Mouse (Mus musculus) regulatory T cell (primary cell): ENCODE data around the gene Oca2.

Experiments
- in situ Hi-C: fragments of 300-600 bp; cut with MboI, MseI; formaldehyde crosslinking; loops from one replicate; pipeline ENCODE4 v1.15.1; 2025; ENCODE audit warnings: high pct_unique_total_duplicates

The Oca2 gene

DNA sequence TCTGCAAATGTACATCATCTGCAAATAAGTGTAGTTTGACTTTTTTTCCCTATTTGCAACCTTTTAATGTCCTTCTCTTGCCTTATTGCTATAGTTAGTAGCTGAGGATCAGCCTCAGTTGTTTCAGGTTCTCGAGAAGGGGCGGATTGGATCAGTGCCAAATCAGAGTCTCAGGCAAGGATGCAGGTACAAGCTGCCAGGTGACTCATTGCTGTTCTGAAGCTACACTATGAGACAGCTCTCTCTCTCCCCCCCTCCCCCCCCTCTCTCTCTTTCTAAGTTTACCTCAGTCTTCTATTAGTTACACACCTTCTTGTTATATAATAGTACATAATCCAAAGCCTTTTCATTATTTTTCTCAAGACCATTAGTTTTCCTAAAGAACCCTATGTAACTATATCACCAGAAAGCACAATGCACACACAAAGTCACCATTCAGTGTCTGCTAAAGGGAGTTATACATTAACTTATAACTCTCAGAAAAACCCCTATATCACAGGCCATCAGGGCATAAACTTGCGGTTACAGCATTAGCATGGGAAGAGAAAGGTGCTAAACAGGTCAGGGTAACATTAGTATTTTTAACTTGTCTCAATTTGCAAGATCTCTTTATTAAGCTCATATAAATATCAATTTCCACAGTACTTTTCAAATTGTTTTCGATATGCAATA lies 142.3 kb downstream of the Oca2 start:
- in situ Hi-C loops, result no loop called here

DNA sequence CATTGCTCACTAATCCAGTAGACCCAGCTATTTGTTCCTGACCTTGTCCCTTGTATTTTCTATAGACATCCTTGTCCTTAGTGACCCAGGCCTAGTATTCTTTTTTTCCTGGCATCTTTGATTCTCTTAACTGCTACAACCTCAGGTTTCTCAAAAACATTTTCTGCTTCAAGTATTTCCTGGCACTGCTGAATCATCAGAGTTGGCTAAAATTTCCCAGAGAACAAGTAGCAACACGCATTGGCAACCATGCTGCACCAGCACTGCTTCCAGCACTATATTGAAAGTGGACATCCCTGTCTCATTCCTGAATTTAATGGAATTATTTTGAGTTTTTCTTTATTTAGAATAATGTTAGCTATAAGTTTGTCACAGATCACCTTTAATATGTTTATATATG lies 143.1 kb downstream of the Oca2 start:
- in situ Hi-C loops, result no loop called here

DNA sequence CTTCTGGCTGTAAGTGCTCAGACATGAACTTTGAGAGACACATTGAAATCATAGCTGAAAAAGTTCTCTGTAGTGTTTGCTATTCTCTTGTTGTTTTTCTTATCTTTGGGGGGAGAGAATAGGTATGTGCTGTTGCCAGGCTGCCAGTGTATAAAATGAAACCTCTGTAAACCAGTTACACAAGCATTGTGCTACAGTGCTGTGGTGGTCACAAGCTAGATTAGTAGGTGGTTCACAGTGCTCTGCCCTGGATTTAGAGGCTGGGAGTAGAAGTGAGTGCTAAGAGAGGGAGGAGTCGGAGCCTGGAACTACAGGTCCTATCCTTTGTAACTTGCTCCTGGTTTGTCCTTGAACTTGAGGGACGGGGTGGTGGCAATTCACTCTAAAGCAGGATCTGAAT lies 148.7 kb downstream of the Oca2 start:
- in situ Hi-C loops, result no loop called here

DNA sequence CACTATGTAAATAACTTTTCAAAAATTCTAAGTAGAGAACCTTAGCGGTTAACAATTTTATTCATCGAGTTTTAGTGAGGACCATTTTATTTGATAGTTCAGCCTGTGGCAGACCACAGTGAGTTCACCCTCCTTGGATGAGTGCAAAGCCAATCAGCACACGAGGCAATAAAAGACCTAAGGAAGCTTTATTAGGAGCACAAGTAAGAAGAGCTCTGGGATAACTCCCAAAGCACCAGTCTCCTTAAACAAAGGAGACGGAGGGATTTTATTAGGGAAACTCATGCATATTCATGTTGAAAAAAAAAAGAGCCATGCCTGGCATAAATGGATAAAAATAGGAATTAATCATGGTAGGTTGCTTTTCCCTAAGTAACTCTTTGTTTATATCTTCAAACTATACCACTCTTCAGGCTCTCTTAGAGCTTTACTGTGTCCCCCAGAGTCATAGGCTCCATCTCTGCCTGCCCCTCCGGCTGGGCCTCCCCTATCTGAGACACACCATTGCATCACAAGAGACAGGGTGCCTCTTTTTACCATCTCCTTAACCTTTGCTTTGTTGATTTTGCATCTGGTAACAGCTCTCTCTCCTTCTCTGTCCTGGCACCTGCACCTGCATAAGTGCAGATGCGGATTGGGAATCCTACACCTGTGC lies 178.7 kb downstream of the Oca2 start:
- in situ Hi-C loops, result no loop called here

DNA sequence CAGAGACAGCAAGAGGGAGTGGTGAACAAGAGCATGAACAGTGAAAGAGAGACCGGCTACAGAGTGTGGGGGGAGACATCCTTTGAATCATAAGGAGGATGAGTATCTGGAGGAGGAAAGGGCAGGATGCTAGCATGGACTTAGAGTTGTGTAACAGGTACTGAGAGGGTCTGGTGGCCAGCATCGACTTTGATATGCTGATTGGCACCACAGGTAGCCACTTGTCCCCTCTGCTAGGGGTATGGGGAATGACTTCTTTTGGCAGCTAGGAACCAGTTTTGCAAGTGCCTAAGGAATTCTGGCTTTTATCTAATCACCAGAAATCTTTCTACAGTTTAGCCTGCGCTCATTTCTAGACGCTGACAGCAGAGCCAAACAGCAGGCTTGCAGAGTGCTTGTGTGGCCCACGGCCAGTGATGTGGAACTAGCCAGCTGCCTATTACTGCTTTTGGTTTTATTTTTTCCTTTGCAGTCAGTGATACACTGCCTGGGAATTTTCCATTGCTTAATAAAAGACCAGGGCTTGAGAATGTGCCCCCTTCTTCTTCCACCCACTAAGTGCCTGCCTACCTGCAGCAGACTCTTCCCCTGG lies 179.8 kb downstream of the Oca2 start:
- in situ Hi-C loops, result no loop called here

DNA sequence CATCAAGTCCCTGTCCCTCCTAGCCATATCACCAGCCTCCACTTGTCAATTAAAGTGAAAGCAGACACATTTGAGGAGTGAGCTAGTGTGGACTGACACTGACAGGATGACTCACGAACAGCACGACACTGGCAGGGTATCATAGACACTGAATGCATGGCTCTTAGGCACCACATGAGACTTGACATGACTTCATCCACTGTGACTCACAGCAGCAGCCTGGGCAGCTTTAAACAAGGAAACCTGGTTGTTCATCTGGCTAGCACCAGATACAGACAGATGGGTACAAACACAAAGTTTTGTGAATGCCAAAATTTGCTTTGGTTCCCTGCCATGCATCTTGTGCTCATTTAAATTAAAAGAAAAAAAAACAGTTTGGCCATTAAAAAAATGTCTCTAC lies 182.4 kb downstream of the Oca2 start:
- in situ Hi-C loops, result no loop called here

DNA sequence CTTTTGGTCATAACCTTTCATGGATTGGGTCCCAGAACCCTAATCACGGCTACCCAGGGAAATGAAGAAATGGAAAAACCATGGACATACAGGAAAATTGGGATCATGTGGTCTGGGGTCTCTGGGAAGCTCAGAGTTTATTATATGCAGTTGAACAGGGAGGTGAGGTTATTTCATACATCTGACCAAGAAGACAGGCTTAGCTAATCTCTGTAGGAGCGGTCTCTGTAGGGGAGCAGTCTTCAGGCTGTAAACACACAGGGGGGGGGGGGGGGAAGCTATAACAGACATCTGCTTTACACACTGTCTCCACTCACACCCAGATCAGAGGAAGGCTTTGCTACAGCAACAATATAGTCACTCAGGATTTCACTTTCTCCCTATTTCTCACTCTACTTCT lies 184.0 kb downstream of the Oca2 start:
- in situ Hi-C loops, result no loop called here

DNA sequence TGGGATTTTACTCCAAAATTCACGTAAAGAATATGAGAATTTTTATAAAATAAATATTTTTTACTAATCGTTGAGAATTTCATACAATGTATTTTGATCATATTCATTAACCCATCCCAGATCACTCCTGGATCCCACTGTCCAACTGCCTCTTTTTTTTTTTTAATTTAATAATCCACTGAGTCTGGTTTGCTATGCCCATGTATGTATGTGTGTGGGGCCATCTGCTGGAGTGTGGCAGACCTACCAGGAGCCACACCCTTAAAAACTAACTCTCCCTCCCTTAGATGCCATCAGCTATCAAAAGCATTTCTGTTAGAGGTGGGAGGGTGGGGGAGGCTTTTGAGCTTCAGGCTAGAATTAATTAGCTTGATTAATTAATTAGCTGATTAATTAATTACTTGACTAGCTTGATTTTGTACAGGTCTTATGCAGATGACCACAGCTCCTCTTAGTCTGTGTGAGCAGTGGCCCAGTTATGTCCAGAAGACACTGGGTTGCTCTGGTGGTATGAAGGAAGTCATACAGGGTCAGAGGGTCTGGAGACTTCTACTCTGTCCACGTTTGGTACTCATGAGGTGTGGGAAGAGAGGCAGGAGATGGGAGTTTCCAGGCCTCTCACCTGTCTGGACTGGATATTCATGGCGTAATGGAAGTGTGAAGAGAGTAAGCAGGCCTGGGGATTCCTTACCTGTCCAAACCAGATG lies 221.4 kb downstream of the Oca2 start:
- in situ Hi-C loops, result no loop called here

DNA sequence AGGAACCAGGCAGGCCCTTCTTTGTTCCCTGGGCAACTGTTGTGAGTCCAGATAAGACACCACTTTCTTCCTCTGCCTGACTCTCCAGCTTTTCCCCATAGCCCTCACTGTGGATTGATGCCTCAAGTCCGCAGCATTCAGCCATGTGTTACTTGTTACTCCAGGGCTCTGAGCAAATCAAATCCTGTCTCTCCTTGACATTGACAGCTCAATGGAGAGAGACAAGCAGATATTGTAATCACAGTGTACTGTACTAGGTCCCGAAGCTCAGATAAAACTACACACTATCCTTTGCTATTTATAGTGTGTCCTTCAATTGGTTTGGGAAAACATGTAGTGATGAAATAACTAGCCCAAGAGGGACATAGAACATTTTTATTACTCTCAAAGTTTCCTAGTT lies 258.7 kb downstream of the Oca2 start:
- in situ Hi-C loops, result no loop called here

DNA sequence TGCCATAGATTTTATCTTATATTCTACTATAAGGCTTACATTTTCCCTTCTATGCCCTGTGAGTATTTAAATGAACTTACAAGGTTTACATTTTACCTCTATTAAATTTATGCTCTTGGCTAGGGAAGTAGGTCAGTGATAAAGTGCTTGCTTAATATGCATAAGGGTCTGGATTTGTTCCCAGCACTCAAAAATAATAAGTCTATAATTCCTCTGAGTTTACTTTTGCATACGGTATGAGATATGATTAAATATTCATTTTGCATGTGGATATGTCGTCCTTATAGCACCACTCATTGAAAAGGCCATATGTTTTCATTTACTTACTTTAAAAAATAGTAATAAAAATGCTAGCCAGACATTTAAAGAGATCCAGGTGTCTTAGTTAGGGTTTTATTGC lies 259.8 kb downstream of the Oca2 start:
- in situ Hi-C loops, result no loop called here

DNA sequence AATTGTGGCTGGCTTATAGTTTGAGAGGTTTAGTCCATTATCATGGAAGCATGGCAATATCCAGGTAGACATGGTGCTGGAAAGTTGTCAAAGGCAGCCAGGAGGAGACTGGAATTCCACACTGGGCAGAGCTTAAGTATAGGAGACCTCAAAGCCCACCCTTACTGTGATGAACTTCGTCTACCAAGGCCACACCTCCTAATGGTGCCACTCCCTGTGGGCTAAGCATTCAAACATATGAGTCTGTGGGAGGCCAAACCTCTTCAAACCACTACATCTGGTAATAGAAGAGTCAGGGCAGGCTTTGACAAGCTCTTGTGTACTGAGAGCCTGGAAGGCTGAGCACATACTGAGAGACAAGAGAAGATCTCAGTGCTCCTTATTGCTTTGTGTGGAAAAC lies 260.2 kb downstream of the Oca2 start:
- in situ Hi-C loops, result no loop called here

DNA sequence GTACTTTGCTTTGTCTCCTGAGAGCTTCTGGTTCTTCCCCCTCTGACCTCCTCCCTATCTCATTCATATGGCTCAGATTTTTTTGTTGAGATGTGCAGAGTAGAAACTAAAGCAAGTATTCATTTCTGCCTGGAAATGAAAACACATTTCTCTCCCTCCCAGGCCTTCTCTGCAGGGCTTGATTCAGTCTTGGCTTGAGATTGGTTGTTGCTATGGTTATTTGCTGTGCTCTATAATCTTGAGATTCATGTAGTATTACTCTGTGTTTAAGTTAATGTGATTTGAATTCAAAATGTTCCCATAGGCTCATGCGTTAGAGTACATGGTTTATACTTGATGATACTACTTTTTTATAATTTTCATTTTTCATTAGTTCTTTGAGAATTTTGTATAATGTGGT lies 260.9 kb downstream of the Oca2 start:
- in situ Hi-C loops, result no loop called here

DNA sequence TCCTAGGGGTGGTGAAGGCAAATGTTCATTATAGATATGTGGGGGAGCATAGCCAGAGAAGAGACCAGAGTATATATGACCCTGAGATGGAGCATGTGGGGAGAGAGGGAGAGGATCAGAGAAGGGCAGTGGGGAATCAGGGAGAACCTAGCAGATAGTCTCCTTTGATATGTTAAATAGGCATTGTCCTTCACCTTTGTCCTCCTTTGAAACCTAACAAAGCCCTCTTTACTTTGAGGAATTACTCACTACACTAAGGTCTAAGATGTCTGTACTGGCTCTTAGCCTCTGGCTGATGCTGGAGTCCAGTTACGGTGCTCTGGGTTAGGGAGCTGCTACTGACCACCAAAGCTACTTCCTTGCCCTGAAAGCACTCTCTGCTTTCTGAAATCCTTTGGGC lies 279.0 kb downstream of the Oca2 start:
- in situ Hi-C loops, result no loop called here

DNA sequence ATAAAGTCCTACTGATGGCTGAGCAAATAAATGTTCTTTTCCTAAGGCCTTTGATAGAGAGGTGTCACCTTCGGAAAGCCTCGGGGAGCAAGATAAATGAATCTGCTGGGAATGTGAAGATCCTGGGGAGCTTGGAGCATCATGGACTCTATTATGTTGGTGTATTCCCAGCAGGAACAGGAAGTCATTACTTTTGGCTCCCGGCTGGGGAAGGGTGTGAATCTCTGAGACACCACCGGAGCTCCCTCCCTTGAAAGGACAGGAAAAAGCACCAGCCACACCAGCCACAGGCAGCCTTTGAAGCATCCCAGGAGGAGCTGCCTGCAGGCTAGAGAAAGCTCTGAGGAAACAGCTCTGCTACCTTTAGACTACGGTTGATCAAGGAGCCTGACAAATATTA lies 280.2 kb downstream of the Oca2 start:
- in situ Hi-C loops, result no loop called here

DNA sequence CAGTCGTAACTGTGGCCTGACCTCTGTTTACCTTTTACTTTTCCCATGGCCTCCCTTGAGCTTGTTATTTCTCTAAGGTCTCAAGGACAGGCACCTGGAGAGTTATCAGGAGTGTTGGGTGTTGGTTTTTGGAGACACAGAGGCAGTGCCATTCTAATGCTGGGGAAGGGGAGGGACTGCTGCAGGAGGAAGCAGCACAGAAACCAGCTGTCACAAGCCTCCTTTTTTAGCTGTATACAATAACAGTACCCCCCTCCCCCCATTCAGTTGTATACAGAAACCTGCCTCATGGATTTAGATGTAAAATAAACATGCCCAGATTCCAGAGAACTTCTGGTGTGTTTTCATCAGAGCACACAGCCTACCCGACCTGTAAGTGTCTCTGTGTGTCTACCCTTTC lies 295.3 kb downstream of the Oca2 start:
- in situ Hi-C loops, result no loop called here

DNA sequence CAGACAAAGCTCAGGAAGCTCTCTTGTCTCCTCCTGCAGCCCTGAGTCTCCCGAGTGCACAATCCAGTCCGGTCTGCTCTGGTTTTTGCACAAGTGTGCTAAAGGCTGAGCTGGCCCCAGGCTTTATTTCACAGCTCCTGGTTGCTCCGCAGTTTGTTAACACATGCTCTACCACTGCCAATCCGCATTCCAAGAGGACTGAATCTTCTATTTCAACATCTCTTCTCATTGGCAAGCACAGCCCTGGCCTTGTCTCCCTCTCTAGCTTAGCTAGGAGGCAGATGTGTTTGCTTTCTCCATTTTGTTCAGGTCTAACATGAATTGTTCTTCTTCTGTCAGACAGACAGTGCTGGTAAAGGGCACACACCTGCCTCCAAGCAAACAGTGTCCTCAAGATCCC lies 309.7 kb downstream of the Oca2 start:
- in situ Hi-C loops, result no loop called here

DNA sequence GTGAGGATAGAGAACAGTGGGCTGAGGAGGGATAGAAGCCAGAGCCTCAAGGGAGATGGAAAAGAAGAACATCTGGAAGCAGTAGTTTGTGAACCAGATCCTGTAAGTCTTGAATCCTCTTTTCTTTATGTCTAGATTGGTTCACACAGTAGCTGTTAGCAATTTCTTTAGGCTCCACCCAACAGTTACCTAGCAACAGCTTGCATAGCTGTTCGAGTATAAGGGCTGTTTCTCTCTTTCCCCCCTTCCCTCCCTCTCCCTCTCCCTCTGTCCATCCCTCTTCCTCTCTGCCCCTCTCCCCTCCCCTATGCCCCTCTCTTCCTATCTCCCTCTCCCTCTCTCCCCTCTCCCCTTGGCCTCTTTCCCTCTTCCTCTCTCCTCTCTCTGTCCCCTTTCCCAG lies 312.2 kb downstream of the Oca2 start:
- in situ Hi-C loops, result no loop called here
